Comparison of ENCODE assay signal across 8 mouse cellular contexts in the genomic region with DNA sequence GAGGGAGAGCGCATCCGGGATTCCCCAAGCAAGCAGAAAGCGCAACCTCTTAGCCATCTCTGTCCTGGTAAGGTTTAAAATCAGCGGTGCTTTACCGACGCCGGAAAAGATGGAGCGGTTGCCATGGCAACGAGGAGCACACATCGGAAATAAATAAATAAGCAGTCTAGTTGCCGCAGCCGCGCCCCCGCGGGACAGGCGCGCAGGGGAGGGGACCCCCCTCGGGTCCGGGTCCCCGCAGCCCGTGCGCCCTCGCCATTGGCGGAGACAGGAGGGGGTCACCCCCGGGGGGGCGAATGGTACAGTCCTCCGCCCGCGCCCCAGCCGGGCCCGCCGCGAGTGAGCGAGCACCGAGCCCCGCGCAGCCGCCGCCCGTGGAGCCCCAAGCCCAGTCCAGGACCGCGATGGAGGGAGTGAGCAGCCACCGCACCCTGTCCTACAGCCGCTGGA. TPM values are rescaled to one million over a fixed set of nuclear protein-coding genes. Genes with fewer than 3 reads are reported as not detected.
DNase-seq lines count a peak whose midpoint lies in the region; ATAC-seq and TF ChIP-seq lines count a peak whose summit lies in the region.

A gene (plus strand): TSS at position 27 of the 450 bp plus-strand sequence.

- intact Hi-C loops in gastrocnemius, adult 2 months (cut with DNase I): no loop called here
- intact Hi-C loops in left cerebral cortex, postnatal 36 days (cut with DNase I): no loop called here

- H3K9me3 ChIP-seq in intestine, embryonic 16.5 days (ENCODE audit: control insufficient read depth, low read length): no peaks in the 10 kb centered on the region
- H3K9me3 ChIP-seq in midbrain, embryonic 13.5 days: no peaks in the 10 kb centered on the region

- peak; percentile 45 for DNase-seq in gastrocnemius, adult 2 months
- DNase-seq in gastrocnemius, adult 18-20 months (ENCODE audit: low spot score): no peak
- DNase-seq in cerebellum, postnatal 36 days: peak; percentile 65 to 69
- peak; percentile 10 for DNase-seq in gastrocnemius, postnatal 25 days
- peak; percentile 82 to 89 for DNase-seq in left cerebral cortex, postnatal 36 days (ENCODE audit: low spot score in 2 of 2)
- peak; percentile 31 to 58 for DNase-seq in spleen, adult 2 months (ENCODE audit: low read depth in 1 of 2, low spot score in 2 of 2)

- WGBS in intestine, embryonic 16.5 days: 2% methylated on average over 43 of the region's 44 CpGs
- under 1% methylated on average over 40 of the region's 44 CpGs for WGBS in midbrain, embryonic 13.5 days
- 2% methylated on average over 44 of the region's 44 CpGs for WGBS in spleen, adult 2 months

- H3K9ac ChIP-seq in intestine, embryonic 16.5 days (ENCODE audit: low read depth, low read length): peak within 1 kb of the TSS; percentile 30
- peak within 1 kb of the TSS; percentile 74 for H3K9ac ChIP-seq in midbrain, embryonic 13.5 days (replicated peaks)

- TF ChIP-seq CTCF in gastrocnemius, adult 2 months (IDR thresholded peaks at IDR 0.05): no peak
- no peak for TF ChIP-seq CTCF in spleen, adult 2 months (IDR thresholded peaks at IDR 0.05; ENCODE audit: extremely low read depth, insufficient read depth, insufficient read length, insufficient replicate concordance)

- no peak within 1 kb of the TSS for H3K27ac ChIP-seq in gastrocnemius, adult 2 months
- H3K27ac ChIP-seq in intestine, embryonic 16.5 days (ENCODE audit: low read length): no peak within 1 kb of the TSS
- H3K27ac ChIP-seq in midbrain, embryonic 13.5 days: peak within 1 kb of the TSS; percentile 44; the same call in 1 of the 2 replicates
- H3K27ac ChIP-seq in spleen, adult 2 months (ENCODE audit: insufficient read depth, low read length): no peak within 1 kb of the TSS

- peak within 1 kb of the TSS; percentile 73 for H3K4me2 ChIP-seq in intestine, embryonic 16.5 days (ENCODE audit: low read depth, low read length)
- H3K4me2 ChIP-seq in midbrain, embryonic 13.5 days (replicated peaks): peak within 1 kb of the TSS; percentile 81

- no peaks in the 10 kb centered on the region for H3K36me3 ChIP-seq in intestine, embryonic 16.5 days (ENCODE audit: control insufficient read depth, insufficient read depth, low read length)
- H3K36me3 ChIP-seq in midbrain, embryonic 13.5 days: peaks cover 4% of the 10 kb centered on the region; the same call in 1 of the 2 replicates
- peaks cover 1% of the 10 kb centered on the region for H3K36me3 ChIP-seq in spleen, adult 2 months (ENCODE audit: control insufficient read depth, insufficient read depth, low read length)

- H3K4me3 ChIP-seq in gastrocnemius, adult 2 months: peak within 1 kb of the TSS; percentile 73
- H3K4me3 ChIP-seq in intestine, embryonic 16.5 days (ENCODE audit: low read length): peak within 1 kb of the TSS; percentile 47
- peak within 1 kb of the TSS; percentile 66 for H3K4me3 ChIP-seq in midbrain, embryonic 13.5 days (replicated peaks)
- peak within 1 kb of the TSS; percentile 52 for H3K4me3 ChIP-seq in spleen, adult 2 months (ENCODE audit: extremely low read depth, insufficient read depth, insufficient read length)

- TF ChIP-seq POLR2A in spleen, adult 2 months (IDR thresholded peaks at IDR 0.05; ENCODE audit: low read depth, low read length): no peak

- peak; percentile 60 for ATAC-seq in intestine, embryonic 16.5 days
- peak; percentile 92 for ATAC-seq in midbrain, embryonic 13.5 days

- peaks cover 21% of the 10 kb centered on the region for H3K27me3 ChIP-seq in intestine, embryonic 16.5 days (replicated peaks; ENCODE audit: control insufficient read depth, insufficient read depth, low read length)
- peaks cover 47% of the 10 kb centered on the region for H3K27me3 ChIP-seq in midbrain, embryonic 13.5 days
- H3K27me3 ChIP-seq in spleen, adult 2 months (ENCODE audit: control insufficient read depth, insufficient read depth, low read length): peaks cover 13% of the 10 kb centered on the region; the same call in 1 of the 2 replicates

- H3K4me1 ChIP-seq in intestine, embryonic 16.5 days (ENCODE audit: control insufficient read depth, insufficient read depth, low read length): peaks cover 11% of the 10 kb centered on the region
- peaks cover 16% of the 10 kb centered on the region for H3K4me1 ChIP-seq in midbrain, embryonic 13.5 days (replicated peaks)
- peaks cover 5% of the 10 kb centered on the region for H3K4me1 ChIP-seq in spleen, adult 2 months (ENCODE audit: control insufficient read depth, insufficient read depth, insufficient read length)

RNA-seq across cellular contexts. Expression of the gene that starts here (rescaled TPM):
- under 1 TPM; 0.41 to 0.67 TPM for total RNA-seq in gastrocnemius, adult 2 months (2021)
- total RNA-seq in gastrocnemius, adult 18-20 months (2021): under 1 TPM; 0.30 to 0.59 TPM
- total RNA-seq in gastrocnemius, postnatal 25 days (2021): under 1 TPM; 0.69 to 0.70 TPM
- 1.8 and 1.9 TPM in 2 replicates for polyA plus RNA-seq in intestine, embryonic 16.5 days (2015; fragmentation: Nextera tagmentation; extraction: Ambion mirVana)
- total RNA-seq in left cerebral cortex, postnatal 36 days (2021): 100 to 1,000 TPM; 106 to 143 TPM
- 37.9 and 40.9 TPM in 2 replicates for polyA plus RNA-seq in midbrain, embryonic 13.5 days (2015; fragmentation: Nextera tagmentation; extraction: Ambion mirVana)
- polyA plus RNA-seq in spleen, adult 2 months (2012; rRNA removed): 0.19 and 0.34 TPM in 2 replicates

Comparison
In these comparisons a context has a peak if more than half of its experiments do, and no peak if none do; other contexts are left out.
1. RNA of the gene that starts here (total RNA-seq): 106 to 143 TPM in left cerebral cortex, postnatal 36 days; 0.69 to 0.70 TPM in gastrocnemius, postnatal 25 days, 0.41 to 0.67 TPM in gastrocnemius, adult 2 months and 0.30 to 0.59 TPM in gastrocnemius, adult 18-20 months; every median in the first group is over 10 times any median in the second.
2. RNA of the gene that starts here (polyA plus RNA-seq): 37.9 to 40.9 TPM in midbrain, embryonic 13.5 days; 1.8 to 1.9 TPM in intestine, embryonic 16.5 days and 0.19 to 0.34 TPM in spleen, adult 2 months; every median in the first group is over 10 times any median in the second.
3. Peak in DNase-seq and H3K4me3 ChIP-seq in gastrocnemius, adult 2 months; RNA of the gene not detected or under 1 TPM.
4. Peak in DNase-seq in gastrocnemius, postnatal 25 days; RNA of the gene not detected or under 1 TPM.
5. Peak in DNase-seq and H3K4me3 ChIP-seq in spleen, adult 2 months; RNA of the gene not detected or under 1 TPM.
6. Peak in every context shown above with its lines, with median percentiles within 50 percentile points of each other: H3K4me3 ChIP-seq.